Mouse (Mus musculus) ES-Bruce4 (cell line): Measurements from ENCODE around the gene AC129217.1.

Experiments
- CTCF ChIP-seq: IDR thresholded peaks from one replicate; pipeline ENCODE4 v1.8.1; 2011; ENCODE audit warnings: low read depth, low read length
- POLR2A ChIP-seq: IDR thresholded peaks from one replicate; pipeline ENCODE4 v1.8.1; 2011; ENCODE audit warnings: low read length; ENCODE audit not compliant: insufficient read depth

GRCm38 (mm10) chr19:8842961-8843360, 13.4 kb downstream of the AC129217.1 start:
- TF ChIP-seq POLR2A = no peak
- TF ChIP-seq CTCF = no peak
